Mouse (Mus musculus): ENCODE measurements at regions not wholly inside any gene's neighbourhood (a gene's known extent, or its start where the extent isn't known, plus 50 kb on each side); places are given as distances from the start of the nearest gene placed in this dataset.

DNA sequence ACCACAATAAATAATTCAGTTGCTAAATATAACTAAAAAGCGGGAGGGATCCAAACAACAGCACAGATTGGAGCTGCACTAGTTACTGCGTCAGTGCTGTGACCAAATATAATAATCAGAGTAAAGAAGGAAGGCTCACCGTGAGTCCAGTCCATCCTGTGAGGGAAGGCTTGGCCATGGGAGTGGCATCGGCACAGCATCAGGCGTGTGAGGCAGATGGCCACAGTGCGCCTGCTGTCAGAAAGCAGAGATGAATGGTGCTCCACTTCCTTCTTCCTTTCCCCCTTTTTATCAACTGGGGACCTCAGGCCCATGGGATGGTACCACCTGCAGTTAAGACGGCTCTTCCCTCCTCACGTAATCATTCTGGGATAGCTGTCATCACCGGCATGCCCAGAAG, 103.6 kb upstream of the Ssbp2 start:
- no peak overlapping the region for H3K27ac ChIP-seq
- H3K79me2 ChIP-seq (ENCODE audit: inconsistent target), result no peaks in the 10 kb centered on the region
- H3K4me3 ChIP-seq (ENCODE audit: inconsistent target), result no peak overlapping the region
- no peaks in the 10 kb centered on the region for H3K36me3 ChIP-seq (ENCODE audit: inconsistent target)
- 79% methylated on average over 9 of the region's 9 CpGs for WGBS (ENCODE audit: missing documents)

GRCm38 (mm10) chr13:91360121-91360520, 100.0 kb upstream of the Ssbp2 start:
- Histone ChIP-seq H3K27ac (no peak overlapping the region), H3K79me2 (ENCODE audit: inconsistent target) (no peaks in the 10 kb centered on the region), H3K4me3 (ENCODE audit: inconsistent target) (no peak overlapping the region), H3K36me3 (ENCODE audit: inconsistent target) (no peaks in the 10 kb centered on the region)
- 98% methylated on average over 6 of the region's 6 CpGs for WGBS (ENCODE audit: missing documents)

- WGBS (ENCODE audit: missing documents), result 60% methylated on average over 2 of the region's 2 CpGs
- no peak overlapping the region for H3K27ac ChIP-seq
- H3K79me2 ChIP-seq (ENCODE audit: inconsistent target), result no peaks in the 10 kb centered on the region
- H3K4me3 ChIP-seq (ENCODE audit: inconsistent target), result no peak overlapping the region
- H3K36me3 ChIP-seq (ENCODE audit: inconsistent target), result no peaks in the 10 kb centered on the region
Measured at GRCm38 (mm10) chr13:91365270-91365952, 94.7 kb upstream of the Ssbp2 start.

DNA sequence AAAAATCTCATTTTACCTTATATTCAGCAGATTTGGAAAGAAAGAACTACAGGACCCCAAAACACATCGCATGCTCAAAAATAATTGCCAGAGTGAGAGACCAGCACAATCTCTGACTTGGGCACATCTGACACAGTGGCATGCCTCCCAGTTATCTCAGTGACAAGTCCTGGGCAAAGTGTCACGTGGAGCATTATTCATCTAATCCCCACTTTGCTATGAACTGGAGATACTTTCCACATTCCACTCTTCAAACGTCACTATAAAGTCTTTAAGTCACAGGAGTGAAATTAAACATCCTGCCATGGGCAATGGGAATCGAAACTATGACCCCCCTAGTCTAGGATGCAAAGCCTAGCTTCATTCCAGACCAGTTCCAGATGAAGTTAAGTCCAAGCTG, 93.5 kb upstream of the Ssbp2 start:
- no peak overlapping the region for H3K27ac ChIP-seq
- WGBS (ENCODE audit: missing documents), result 96% methylated on average over 4 of the region's 4 CpGs
- no peaks in the 10 kb centered on the region for H3K36me3 ChIP-seq (ENCODE audit: inconsistent target)
- no peak overlapping the region for H3K4me3 ChIP-seq (ENCODE audit: inconsistent target)
- no peaks in the 10 kb centered on the region for H3K79me2 ChIP-seq (ENCODE audit: inconsistent target)

DNA sequence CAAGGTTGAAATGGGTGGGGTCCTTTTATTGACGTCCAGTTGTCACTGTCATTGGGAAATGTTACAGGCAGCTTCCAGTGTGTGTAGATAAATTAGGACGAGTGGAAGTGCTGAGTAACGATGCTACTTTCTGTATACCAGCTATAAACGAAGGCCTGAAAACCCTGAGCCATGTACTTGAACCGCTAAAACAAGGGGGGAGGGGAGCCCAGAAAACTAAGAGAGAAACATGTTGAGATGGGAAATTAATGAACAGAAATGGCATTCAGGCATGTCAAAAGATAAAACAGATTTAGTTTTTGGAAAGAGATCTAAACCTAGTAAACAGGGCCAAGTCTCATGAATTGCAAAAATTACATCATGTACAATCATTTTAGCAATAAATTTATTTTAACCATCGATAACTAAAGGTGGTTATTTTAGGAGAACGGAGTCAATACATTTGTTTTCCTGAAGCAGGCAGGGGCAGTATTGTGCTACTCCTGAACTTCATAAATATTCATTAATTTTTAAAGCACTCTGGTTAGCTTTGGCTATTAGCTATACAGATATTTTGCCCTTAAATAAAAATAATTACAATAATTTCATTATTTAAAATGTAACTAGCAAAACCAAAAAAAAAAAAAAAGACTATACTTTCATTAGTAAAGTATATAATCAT, 92.1 kb upstream of the Ssbp2 start:
- H3K27ac ChIP-seq, result no peak overlapping the region
- H3K79me2 ChIP-seq (ENCODE audit: inconsistent target), result no peaks in the 10 kb centered on the region
- no peaks in the 10 kb centered on the region for H3K36me3 ChIP-seq (ENCODE audit: inconsistent target)
- 67% methylated on average over 7 of the region's 7 CpGs for WGBS (ENCODE audit: missing documents)
- H3K4me3 ChIP-seq (ENCODE audit: inconsistent target), result no peak overlapping the region

DNA sequence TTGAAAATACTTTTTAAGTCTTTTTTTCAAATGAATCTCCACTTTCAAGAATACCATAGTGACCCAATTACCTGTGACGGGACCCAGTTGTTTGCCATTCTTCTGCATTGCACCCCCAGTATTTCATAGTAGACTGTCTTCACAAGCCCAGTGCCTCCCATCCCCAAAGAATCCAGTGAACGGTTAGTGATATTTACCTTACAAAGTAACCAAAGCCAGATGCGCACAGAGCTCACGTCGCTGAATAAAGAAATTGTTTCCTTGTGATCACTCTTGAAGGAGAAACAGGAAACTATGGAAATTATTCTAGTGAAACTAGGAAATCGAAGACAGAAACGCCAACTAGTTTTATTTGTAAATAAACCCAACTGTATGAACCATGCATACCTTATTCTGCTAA, 91.4 kb upstream of the Ssbp2 start:
- 95% methylated on average over 7 of the region's 7 CpGs for WGBS (ENCODE audit: missing documents)
- Histone ChIP-seq H3K4me3 (ENCODE audit: inconsistent target) (no peak overlapping the region), H3K79me2 (ENCODE audit: inconsistent target) (no peaks in the 10 kb centered on the region), H3K36me3 (ENCODE audit: inconsistent target) (no peaks in the 10 kb centered on the region), H3K27ac (no peak overlapping the region)

GRCm38 (mm10) chr13:91370021-91370420, 90.1 kb upstream of the Ssbp2 start:
- peak overlapping the region; percentile 41; the same call in 1 of the 2 replicates for H3K4me3 ChIP-seq (ENCODE audit: inconsistent target)
- H3K27ac ChIP-seq, result no peak overlapping the region; the same call in 1 of the 2 replicates
- no peaks in the 10 kb centered on the region for H3K79me2 ChIP-seq (ENCODE audit: inconsistent target)
- 43% methylated on average over 3 of the region's 3 CpGs for WGBS (ENCODE audit: missing documents)
- H3K36me3 ChIP-seq (ENCODE audit: inconsistent target), result no peaks in the 10 kb centered on the region

DNA sequence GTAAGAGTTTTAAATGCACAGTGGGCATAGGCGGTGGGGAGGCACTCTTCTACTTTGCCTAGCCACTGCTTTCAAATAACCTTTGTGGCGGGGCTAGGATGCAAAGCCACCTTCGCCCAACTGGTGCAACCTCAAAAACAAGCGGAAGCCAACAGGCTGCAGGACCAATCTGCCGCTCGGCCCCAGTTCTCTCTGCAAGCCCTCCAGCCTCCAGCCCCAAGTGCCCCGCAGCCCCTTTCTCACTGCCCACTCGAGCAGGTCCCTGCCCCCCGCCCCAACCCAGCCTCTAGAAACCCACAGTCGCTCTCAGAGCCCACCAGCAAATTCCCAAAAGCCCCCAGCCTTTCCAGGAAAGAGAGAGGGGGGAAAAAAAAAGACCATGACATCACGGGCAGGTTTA, 89.6 kb upstream of the Ssbp2 start:
- Histone ChIP-seq H3K4me3 (ENCODE audit: inconsistent target) (peak overlapping the region; percentile 41), H3K36me3 (ENCODE audit: inconsistent target) (no peaks in the 10 kb centered on the region), H3K79me2 (ENCODE audit: inconsistent target) (no peaks in the 10 kb centered on the region), H3K27ac (peak overlapping the region; percentile 84)
- 9% methylated on average over 11 of the region's 11 CpGs for WGBS (ENCODE audit: missing documents)

GRCm38 (mm10) chr13:91370886-91371595, 89.0 kb upstream of the Ssbp2 start:
- under 1% methylated on average over 28 of the region's 28 CpGs for WGBS (ENCODE audit: missing documents)
- H3K79me2 ChIP-seq (ENCODE audit: inconsistent target), result no peaks in the 10 kb centered on the region
- H3K4me3 ChIP-seq (ENCODE audit: inconsistent target), result peak overlapping the region; percentile 41
- no peaks in the 10 kb centered on the region for H3K36me3 ChIP-seq (ENCODE audit: inconsistent target)
- H3K27ac ChIP-seq, result peak overlapping the region; percentile 84

DNA sequence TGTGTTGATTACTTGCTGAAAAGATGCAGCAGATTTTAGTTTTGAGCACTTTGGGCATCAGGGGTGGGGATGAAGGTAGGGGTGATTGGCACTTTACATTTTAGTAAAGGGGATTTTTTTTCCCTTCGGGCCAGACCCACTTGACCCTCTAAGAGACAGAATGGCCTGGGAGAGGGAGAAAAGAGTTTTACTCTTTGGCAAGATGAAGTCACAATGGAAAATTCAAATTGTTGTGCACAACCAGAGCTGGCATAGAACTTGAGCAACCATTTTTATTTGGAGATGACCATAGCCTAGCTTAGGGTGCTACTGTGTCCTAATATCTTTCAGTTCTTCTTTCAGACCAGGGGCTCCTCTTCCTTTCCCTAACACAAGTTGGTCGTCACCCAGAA, 88.5 kb upstream of the Ssbp2 start:
- 15% methylated on average over 2 of the region's 2 CpGs for WGBS (ENCODE audit: missing documents)
- H3K4me3 ChIP-seq (ENCODE audit: inconsistent target), result peak overlapping the region; percentile 41; the same call in 1 of the 2 replicates

DNA sequence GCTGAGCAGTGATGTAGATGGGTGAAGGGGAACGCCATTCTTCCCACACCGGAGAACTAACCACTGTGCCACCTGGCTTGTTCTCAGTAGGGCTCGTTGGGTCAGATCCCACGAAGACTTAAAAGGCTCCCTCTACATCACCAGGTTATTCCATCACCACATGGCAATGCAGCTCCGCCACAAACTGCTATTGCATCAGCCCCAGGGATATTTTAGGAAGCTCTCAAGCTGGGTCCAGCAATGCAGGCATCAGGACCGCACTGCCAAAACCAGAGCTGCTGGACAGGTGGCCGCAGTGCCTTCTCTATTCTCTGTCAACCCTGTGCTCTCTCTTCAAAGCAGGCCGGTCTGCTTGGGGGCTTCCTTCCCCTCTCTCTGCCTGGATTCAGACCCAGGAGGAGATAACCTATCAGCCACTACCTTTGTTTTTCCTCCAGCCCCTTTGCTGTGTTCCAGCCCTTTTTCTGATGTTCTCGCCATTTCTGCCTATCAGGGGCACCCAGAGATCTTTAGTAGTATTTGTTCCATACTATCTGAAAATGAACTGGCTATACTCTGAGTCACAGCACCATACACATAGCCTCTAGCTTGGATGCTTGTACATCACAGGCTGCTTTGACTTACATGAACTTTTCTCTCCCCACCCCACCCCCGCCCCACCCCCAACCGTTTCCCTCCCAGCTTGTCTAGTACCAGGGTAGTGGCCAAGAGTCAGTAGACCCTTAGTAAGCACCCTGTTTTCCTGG, 87.8 kb upstream of the Ssbp2 start:
- Histone ChIP-seq H3K36me3 (ENCODE audit: inconsistent target) (no peaks in the 10 kb centered on the region), H3K4me3 (ENCODE audit: inconsistent target) (no peak overlapping the region), H3K79me2 (ENCODE audit: inconsistent target) (no peaks in the 10 kb centered on the region), H3K27ac (no peak overlapping the region)
- 63% methylated on average over 10 of the region's 11 CpGs for WGBS (ENCODE audit: missing documents)

More for the DNA sequence above, 88.5 kb upstream of the Ssbp2 start:
- H3K79me2 ChIP-seq (ENCODE audit: inconsistent target), result no peaks in the 10 kb centered on the region
- H3K27ac ChIP-seq, result peak overlapping the region; percentile 84
- no peaks in the 10 kb centered on the region for H3K36me3 ChIP-seq (ENCODE audit: inconsistent target)

GRCm38 (mm10) chr13:91374141-91374540, 85.9 kb upstream of the Ssbp2 start:
- no peaks in the 10 kb centered on the region for H3K36me3 ChIP-seq (ENCODE audit: inconsistent target)
- no peak overlapping the region for H3K4me3 ChIP-seq (ENCODE audit: inconsistent target)
- no peaks in the 10 kb centered on the region for H3K79me2 ChIP-seq (ENCODE audit: inconsistent target)
- WGBS (ENCODE audit: missing documents), result 37% methylated on average over 3 of the region's 3 CpGs
- H3K27ac ChIP-seq, result no peak overlapping the region

DNA sequence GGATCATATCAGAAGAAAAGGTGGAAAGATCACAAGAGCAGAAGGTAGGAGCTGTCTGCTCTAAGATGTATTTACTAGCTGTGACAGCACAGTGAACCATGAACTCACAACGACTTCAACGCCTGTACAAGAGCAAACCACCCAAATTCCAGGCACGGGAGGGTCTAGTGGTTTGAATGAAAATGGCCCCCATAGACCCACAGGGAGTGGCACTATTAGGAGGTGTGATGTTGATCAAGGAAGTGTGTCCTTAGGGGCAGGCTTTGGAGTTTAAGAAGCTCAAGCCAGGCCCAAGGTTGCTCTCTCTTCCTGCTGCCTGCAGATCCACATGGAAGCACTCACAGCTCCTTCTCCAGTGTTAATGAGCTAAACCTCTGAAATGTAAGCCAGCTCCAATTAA, 83.5 kb upstream of the Ssbp2 start:
- WGBS (ENCODE audit: missing documents), result 100% methylated on average over 3 of the region's 3 CpGs

GRCm38 (mm10) chr13:91377428-91377827, 82.7 kb upstream of the Ssbp2 start:
- no peak overlapping the region for H3K27ac ChIP-seq
- H3K79me2 ChIP-seq (ENCODE audit: inconsistent target), result no peaks in the 10 kb centered on the region
- no peak overlapping the region for H3K4me3 ChIP-seq (ENCODE audit: inconsistent target)
- 90% methylated on average over 7 of the region's 7 CpGs for WGBS (ENCODE audit: missing documents)
- no peaks in the 10 kb centered on the region for H3K36me3 ChIP-seq (ENCODE audit: inconsistent target)

More for the DNA sequence above, 83.5 kb upstream of the Ssbp2 start:
- Histone ChIP-seq H3K36me3 (ENCODE audit: inconsistent target) (no peaks in the 10 kb centered on the region), H3K79me2 (ENCODE audit: inconsistent target) (no peaks in the 10 kb centered on the region), H3K4me3 (ENCODE audit: inconsistent target) (no peak overlapping the region), H3K27ac (no peak overlapping the region)
